Mouse (Mus musculus) limb, embryonic 12.5 days (tissue): ENCODE data around the gene Eef1akmt3. TPM values are rescaled to one million over a fixed set of nuclear protein-coding genes. Genes with fewer than 3 reads are reported as not detected.

Experiments
- ATAC-seq: fragments of 200-750 bp; cut with Nextera tagmentation; 2 replicates; pipeline ENCODE4 v1.8.0; 2017; ENCODE audit warnings: low read depth, moderate TSS enrichment; ENCODE audit not compliant: insufficient number of reproducible peaks, insufficient read depth, low FRiP score, low TSS enrichment
- H3K27ac ChIP-seq: fragments of 300-500 bp; sonication (generic); 2 replicates; pipeline ENCODE4 v1.5.1; 2016; ENCODE audit warnings: mild to moderate bottlenecking, moderate library complexity
- H3K27me3 ChIP-seq: fragments of 300-500 bp; sonication (generic); 2 replicates; pipeline ENCODE4 v1.6.1; 2016; ENCODE audit warnings: mild to moderate bottlenecking, moderate library complexity
- H3K36me3 ChIP-seq: fragments of 300-500 bp; sonication (generic); 2 replicates; pipeline ENCODE4 v1.6.1; 2016; ENCODE audit warnings: mild to moderate bottlenecking, moderate library complexity
- H3K4me1 ChIP-seq: fragments of 300-500 bp; sonication (generic); replicated peaks from 2 replicates; pipeline ENCODE4 v1.6.1; 2016
- H3K4me2 ChIP-seq: fragments of 300-500 bp; sonication (generic); 2 replicates; pipeline ENCODE4 v1.6.1; 2016; ENCODE audit warnings: mild to moderate bottlenecking, moderate library complexity
- H3K4me3 ChIP-seq: fragments of 300-500 bp; sonication (generic); replicated peaks from 2 replicates; pipeline ENCODE4 v1.5.1; 2016; ENCODE audit warnings: mild to moderate bottlenecking
- H3K9ac ChIP-seq: fragments of 300-500 bp; sonication (generic); replicated peaks from 2 replicates; pipeline ENCODE4 v1.6.1; 2016; ENCODE audit warnings: mild to moderate bottlenecking, moderate library complexity
- H3K9me3 ChIP-seq: fragments of 300-500 bp; sonication (generic); 2 replicates; pipeline ENCODE4 v1.6.1; 2016; ENCODE audit warnings: mild to moderate bottlenecking, moderate library complexity
- WGBS: fragments of 180-500 bp; shearing (Covaris S2); methylation state at CpG from one replicate; pipeline ENCODE4 v1.1.7; 2016; 5-methylcytosine and 5-hydroxymethylcytosine counted together
- microRNA counts: library from miRNA; unstranded; fragments of <30 nt; microRNA quantifications from one replicate; lab custom pipeline; 2017
- microRNA-seq: library from miRNA; unstranded; fragments of <30 nt; microRNA quantifications from one replicate; pipeline ENCODE4, GENCODE M21; 2017
- polyA plus RNA-seq: library from polyadenylated mRNA; unstranded; fragments of >200 nt; fragmentation: Nextera tagmentation; extraction: Ambion mirVana; gene quantifications from 2 replicates; pipeline ENCODE4 v1.2.1, GENCODE M21; 2016

Eef1akmt3 gene
- polyA plus RNA-seq, 1 experiment from 2014 or later, result 0.50 TPM

DNA sequence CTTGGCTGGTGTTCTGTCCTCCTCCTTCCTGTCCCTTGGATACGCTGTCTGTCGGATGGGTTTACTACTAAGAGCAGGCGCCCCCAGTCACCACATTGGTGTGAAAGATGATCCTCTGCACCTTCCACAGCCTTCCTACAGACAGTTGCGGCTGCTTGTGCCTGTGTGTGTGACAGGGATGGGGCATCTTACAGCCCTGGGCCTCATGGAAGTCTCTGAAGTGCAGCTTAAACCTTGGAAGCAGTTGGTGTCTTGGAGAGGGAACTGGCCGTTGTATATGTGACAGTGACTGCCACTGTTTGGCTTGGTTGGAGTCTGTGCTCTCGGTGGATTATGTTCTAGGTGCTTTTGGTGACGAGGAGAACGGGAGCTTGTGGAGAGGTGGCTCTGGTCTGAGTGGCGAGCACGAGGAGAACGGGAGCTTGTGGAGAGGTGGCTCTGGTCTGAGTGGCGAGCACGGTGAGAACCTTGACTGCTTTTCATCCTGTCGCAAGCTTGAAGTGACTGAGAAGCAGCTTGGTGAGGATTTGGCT, 58.1 kb downstream of the Eef1akmt3 start:
- Histone ChIP-seq H3K36me3 (peaks cover 33% of the 10 kb centered on the region), H3K4me3 (peak overlapping the region; percentile 19), H3K27me3 (no peaks in the 10 kb centered on the region), H3K4me2 (peak overlapping the region; percentile 98), H3K4me1 (peaks cover 81% of the 10 kb centered on the region), H3K27ac (peak overlapping the region; percentile 35; the same call in 1 of the 2 replicates), H3K9ac (peak overlapping the region; percentile 23; the same call in 1 of the 2 replicates), H3K9me3 (no peaks in the 10 kb centered on the region)
- 44% methylated on average over 14 of the region's 14 CpGs for WGBS
- ATAC-seq, result no peak

DNA sequence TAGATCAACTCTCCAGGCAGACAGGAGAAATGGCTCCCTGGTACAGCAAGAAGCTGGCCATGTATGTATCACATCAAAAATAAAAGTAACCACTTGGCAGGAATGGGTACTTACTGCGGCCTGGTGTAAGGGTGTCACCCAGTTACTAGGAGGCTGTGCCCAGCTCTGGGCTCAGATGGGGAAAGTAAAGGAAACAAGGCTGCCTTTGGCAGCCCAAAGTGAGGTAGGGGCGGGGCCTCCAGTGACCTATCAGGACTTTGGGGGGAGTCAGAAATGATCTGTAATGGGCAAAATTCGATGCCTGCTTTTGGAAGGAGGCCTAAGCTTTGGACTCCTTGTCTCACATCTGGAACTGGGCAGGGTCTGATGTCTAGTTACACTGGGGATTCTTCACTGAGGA, 59.6 kb downstream of the Eef1akmt3 start:
- peak overlapping the region; percentile 98 for H3K4me2 ChIP-seq
- no peak overlapping the region for H3K27ac ChIP-seq
- 61% methylated on average over 3 of the region's 3 CpGs for WGBS
- H3K36me3 ChIP-seq, result peaks cover 29% of the 10 kb centered on the region
- ATAC-seq, result no peak
- H3K4me3 ChIP-seq, result peak overlapping the region; percentile 100
- H3K9me3 ChIP-seq, result no peaks in the 10 kb centered on the region
- H3K27me3 ChIP-seq, result no peaks in the 10 kb centered on the region
- peak overlapping the region; percentile 46 for H3K9ac ChIP-seq
- H3K4me1 ChIP-seq, result peaks cover 73% of the 10 kb centered on the region

MicroRNAs within 50 kb of the gene (microRNA counts, 519-probe panel; counts per million panel counts)
- microRNA mmu-miR-26a (lab: Ali Mortazavi, UCI), result not detected
- microRNA mmu-miR-546 (lab: Ali Mortazavi, UCI), result not detected

Small RNAs within 50 kb of the gene (microRNA-seq; reads per million reads assigned to microRNA genes)
- 40.4 reads per million, percentile 40 among the genes with 10 or more reads in this experiment for gene Mir26a-2
- gene Mir546, result not detected

Other genes with a start within 250 kb of the Eef1akmt3 start
- gene Atp23, start 140.2 kb downstream of the Eef1akmt3 start, polyA plus RNA-seq, result 22.9 TPM in 2 replicates
- gene Ctdsp2, start 62.8 kb downstream of the Eef1akmt3 start, polyA plus RNA-seq, result 74.6 and 89.2 TPM in 2 replicates
- gene Avil, start 40.8 kb downstream of the Eef1akmt3 start, polyA plus RNA-seq, result 0.15 and 1.1 TPM in 2 replicates
- 85.2 and 99.1 TPM in 2 replicates for gene Tsfm, start 10.7 kb downstream of the Eef1akmt3 start, polyA plus RNA-seq
- 52.5 and 53.7 TPM in 2 replicates for gene Mettl1, start 99 bp downstream of the Eef1akmt3 start, polyA plus RNA-seq
- 0.16 TPM in 1 of 2 replicates, not detected in the other for gene Cyp27b1, start 6.7 kb upstream of the Eef1akmt3 start, polyA plus RNA-seq
- gene March9, start 18.7 kb upstream of the Eef1akmt3 start, polyA plus RNA-seq, result 1.5 and 1.9 TPM in 2 replicates
- gene Cdk4, start 22.0 kb upstream of the Eef1akmt3 start, polyA plus RNA-seq, result 2,363 and 2,376 TPM in 2 replicates
- gene Tspan31, start 28.8 kb upstream of the Eef1akmt3 start, polyA plus RNA-seq, result 171 and 172 TPM in 2 replicates
- gene Agap2, start 33.8 kb upstream of the Eef1akmt3 start, polyA plus RNA-seq, result 0.38 TPM in 1 of 2 replicates, not detected in the other
- 58.7 and 65.5 TPM in 2 replicates for gene Os9, start 79.6 kb upstream of the Eef1akmt3 start, polyA plus RNA-seq
- gene B4galnt1, start 123.7 kb upstream of the Eef1akmt3 start, polyA plus RNA-seq, result 4.3 and 5.0 TPM in 2 replicates
- gene Slc26a10, start 139.1 kb upstream of the Eef1akmt3 start, polyA plus RNA-seq, result 3.4 and 3.5 TPM in 2 replicates
- 67.5 and 74.1 TPM in 2 replicates for gene Arhgef25, start 148.6 kb upstream of the Eef1akmt3 start, polyA plus RNA-seq
- 150 and 166 TPM in 2 replicates for gene Dtx3, start 154.2 kb upstream of the Eef1akmt3 start, polyA plus RNA-seq
- 27.3 and 28.0 TPM in 2 replicates for gene Pip4k2c, start 170.1 kb upstream of the Eef1akmt3 start, polyA plus RNA-seq
- 5.3 and 5.6 TPM in 2 replicates for gene Kif5a, start 221.8 kb upstream of the Eef1akmt3 start, polyA plus RNA-seq
- gene Dctn2, start 224.9 kb upstream of the Eef1akmt3 start, polyA plus RNA-seq, result 174 and 183 TPM in 2 replicates
- 17.2 and 19.8 TPM in 2 replicates for gene Mbd6, start 247.5 kb upstream of the Eef1akmt3 start, polyA plus RNA-seq